Mouse (Mus musculus): Measurements from ENCODE around the gene Shroom3.

The Shroom3 gene

DNA sequence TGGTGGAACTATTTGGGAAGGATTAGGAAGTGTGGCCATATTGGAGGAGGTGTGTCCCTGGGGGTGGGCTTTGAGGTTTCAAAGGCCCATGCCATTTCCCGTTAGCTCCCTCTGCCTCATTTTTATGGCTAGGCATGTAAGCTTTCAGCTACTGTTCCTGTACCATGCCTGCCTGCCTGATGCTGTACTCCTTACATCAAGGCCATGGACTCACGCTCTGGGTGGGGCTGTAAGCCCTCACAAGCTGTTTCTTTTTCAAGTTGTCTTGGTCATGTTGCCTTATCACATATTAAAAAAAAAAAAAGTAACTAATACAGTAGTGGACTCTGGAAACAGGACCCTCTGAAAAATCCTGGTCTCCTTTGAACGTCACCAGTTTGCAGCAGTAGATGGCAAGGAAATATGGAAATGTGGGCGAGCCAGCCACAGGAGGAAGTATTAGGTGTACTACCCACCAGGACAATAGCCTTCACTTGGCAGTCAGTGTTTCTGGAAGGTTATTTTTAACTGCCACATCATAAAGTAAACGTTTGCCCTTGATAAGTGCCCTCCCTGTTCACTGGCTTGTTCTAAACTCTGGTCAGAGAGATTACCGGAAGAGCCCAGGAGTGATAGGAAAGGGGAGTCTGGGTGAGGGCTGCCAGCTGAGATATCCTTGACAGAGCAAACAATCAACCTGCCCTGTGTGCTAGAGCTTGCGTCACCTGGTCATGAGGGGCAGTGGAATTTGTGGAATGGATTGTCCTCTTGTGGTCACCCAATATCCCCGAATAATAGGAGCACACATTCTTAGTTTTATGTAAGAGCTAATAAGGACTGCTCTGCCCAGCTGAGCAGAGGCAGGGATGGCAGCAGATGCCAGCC, 62.4 kb downstream of the Shroom3 start:
- in situ Hi-C loops (cut with MboI, MseI): no loop called here

DNA sequence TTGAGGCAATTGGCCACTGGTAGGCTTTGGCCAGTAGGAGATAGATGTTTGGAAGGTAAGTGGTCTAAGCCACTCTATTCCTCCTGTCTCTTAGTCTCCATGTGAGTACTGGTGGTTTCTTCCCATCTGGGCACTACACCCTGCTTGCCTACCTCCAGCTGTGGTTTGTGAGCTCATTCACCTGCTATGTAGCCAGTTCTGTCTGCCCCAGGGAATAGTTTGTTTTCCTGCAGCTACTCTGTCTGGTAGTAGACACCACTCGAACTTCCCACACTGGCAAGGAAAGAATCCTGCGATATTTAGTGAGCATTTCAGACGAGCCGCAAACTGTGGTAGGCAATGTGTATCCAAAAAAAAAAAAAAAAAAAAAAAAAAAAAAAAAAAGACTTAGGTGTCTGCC, 68.3 kb downstream of the Shroom3 start:
- in situ Hi-C loops (cut with MboI, MseI): no loop called here

DNA sequence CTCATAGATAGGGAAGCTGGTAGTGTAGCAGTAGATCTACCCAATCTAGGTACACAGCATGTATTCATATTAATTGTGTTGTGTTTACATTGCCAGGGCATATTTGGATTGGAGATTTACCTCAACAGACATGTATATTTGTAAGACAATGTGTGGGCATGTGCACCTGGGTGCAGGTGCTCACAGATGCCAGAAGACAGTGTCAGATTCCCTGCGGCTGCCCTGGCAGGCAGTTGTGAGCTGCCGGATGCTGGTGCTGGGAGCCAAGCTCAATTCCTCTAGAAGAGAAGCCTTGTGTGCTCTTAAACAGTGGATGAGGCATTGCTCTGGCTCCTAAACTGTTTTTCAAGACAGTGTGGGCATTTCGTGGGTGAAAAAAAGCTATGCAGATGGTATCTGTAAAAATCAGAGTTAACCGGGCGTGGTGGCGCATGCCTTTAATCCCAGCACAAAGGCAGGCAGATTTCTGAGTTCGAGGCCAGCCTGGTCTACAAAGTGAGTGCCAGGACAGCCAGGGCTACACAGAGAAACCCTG, 72.1 kb downstream of the Shroom3 start:
- in situ Hi-C loops (cut with MboI, MseI): no loop called here

DNA sequence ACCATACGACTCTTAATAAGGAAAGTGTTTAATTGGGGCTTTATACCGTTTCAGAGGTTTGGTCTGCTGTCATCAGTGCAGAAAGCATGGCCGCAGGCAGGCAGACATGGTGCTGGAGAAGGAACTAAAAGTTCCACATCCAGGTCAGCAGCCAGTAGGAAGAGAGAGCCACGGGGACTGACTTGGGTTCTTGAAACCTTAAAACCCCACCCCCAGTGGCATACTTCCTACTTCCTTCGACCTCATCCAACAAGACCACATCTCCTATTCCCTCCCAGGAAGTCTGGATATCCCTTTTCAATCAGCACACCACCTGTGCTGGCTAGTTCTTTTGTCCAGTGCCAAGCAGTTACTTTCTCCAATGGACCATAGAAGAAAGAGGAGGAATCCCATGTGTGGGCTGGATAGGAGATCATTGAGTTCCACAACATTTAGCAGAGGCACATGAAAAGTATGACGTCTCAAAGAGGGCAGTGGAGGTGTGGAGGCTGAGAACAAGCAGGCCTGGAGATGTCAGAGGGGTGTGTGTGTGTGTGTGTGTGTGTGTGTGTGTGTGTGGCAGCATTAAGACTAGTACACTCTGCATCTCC, 76.0 kb downstream of the Shroom3 start:
- in situ Hi-C loops (cut with MboI, MseI): no loop called here

GRCm38 (mm10) chr5:92760542-92760941, 77.3 kb downstream of the Shroom3 start:
- in situ Hi-C loops (cut with MboI, MseI): no loop called here

GRCm38 (mm10) chr5:92761615-92762353, 78.5 kb downstream of the Shroom3 start:
- in situ Hi-C loops (cut with MboI, MseI): no loop called here

- in situ Hi-C loops (cut with MboI, MseI): no loop called here
Measured at GRCm38 (mm10) chr5:92762425-92762824, 79.2 kb downstream of the Shroom3 start.

DNA sequence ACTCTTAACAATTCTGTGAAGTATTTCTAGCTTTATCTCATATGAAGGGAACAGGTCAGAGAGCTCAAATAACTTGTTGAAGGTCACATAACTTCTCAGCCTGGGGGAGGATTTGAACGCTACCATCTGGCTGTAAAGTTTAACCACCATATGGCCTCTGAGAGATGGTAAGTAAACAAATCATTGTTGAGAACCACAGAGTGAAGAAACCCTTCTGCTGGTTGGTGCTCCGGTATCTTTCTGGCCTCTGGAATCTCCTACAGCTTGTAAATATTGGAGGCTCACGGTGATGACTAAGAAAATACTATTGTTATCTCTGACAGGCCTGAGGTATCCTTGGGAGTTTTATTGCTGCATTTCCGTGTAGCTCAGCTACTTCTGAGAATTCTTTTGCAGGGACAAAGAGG, 80.3 kb downstream of the Shroom3 start:
- in situ Hi-C loops (cut with MboI, MseI): no loop called here

- in situ Hi-C loops (cut with MboI, MseI): no loop called here
Measured at GRCm38 (mm10) chr5:92766301-92766700, 83.1 kb downstream of the Shroom3 start.

DNA sequence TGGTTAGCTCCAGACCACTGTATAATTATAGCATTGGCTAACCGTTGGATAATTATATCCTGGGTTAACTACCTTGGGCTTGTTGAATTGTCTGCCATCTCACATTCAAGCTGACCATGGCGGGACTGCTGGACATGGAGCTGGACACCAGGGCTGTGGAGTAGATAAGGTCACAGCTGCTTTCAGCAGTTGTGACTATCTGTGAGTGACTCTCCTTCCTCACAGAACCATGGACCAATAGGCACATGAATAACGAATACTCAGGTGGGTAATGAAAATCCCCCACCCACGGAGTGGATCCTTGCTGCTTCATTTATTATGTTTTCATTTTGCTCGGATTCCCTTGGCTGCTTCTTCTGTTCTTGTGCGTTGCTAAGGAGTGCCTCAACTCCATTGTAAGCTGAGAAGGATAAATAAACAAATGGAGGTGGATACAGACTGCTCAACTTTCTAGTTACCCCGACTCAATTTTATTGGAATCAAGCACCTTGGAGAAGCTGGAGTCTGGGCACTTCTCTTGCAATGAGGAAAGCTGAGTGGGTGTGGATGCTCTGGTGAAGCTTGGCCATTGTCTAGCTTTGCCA, 84.1 kb downstream of the Shroom3 start:
- in situ Hi-C loops (cut with MboI, MseI): no loop called here

DNA sequence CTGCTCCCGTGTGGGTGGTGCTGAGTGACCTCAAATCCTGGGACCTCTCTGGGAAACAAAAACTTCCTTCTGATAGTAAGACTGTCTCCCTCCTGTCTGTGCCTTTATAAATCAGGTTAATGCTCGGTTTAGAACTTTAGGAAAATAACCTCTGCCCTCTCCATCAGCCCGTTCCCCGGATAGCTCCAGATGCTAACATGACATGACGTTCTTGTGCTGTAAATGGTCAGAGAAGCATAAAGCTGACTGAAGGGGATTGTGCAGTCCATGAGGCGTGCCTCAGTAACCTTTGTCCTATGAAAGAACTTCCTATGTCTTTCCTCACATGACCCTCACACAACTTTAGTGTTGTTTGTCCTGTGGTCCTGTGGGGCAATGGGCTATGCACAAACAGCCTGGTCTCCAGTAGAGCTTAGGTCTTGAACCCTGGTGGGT, 84.6 kb downstream of the Shroom3 start:
- in situ Hi-C loops (cut with MboI, MseI): no loop called here

DNA sequence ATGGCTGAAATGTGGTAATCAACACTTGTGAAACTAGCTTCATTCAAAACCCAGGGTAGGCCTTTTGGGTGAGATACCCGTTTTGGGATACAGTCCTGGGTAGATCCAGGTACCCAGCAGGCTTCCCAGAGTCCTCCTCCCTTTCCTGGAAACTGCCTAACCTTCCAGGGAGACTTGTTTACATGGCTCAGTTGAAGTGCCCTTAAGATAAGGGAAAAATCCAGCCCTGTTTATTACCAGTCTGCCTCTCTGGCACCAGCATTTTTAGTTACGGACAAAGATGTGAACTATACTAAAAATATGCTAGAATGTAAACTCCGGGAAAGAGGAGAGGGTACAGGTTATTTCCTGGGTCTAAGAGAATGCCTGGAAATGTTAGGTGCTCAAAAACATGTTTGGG, 90.6 kb downstream of the Shroom3 start:
- in situ Hi-C loops (cut with MboI, MseI): loop anchor here in 1 of 2 experiments (5.0 kb wide), 1 partner anchor 62 kb away; no protein-coding TSS in a partner anchor

- in situ Hi-C loops (cut with MboI, MseI): loop anchor here in 1 of 2 experiments (5.0 kb wide), 1 partner anchor 62 kb away; no protein-coding TSS in a partner anchor
Measured at GRCm38 (mm10) chr5:92774419-92774818, 91.2 kb downstream of the Shroom3 start.

- in situ Hi-C loops (cut with MboI, MseI): loop anchor here in 1 of 2 experiments (5.0 kb wide), 1 partner anchor 63 kb away; no protein-coding TSS in a partner anchor
Measured at GRCm38 (mm10) chr5:92774893-92775292, 91.7 kb downstream of the Shroom3 start.

DNA sequence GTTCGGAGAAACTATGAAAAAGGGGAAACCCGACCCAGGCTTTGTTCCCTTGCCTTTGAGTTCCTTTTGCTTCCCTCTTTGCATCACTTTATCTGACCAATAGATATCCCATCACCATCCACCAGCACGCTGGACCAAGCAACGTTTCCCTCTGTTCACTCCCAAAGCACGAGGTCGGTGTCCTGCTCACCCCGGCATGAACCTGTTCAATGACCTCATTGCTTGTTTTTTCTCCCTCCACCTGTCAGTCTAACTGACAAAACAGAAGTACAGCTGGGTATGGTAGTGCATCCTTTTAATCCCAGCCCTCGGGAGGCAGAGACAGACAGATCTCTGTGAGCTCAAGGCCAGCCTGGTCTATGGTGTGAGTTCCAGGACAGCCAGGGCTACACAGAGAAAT, 95.2 kb downstream of the Shroom3 start:
- in situ Hi-C loops (cut with MboI, MseI): no loop called here

- in situ Hi-C loops (cut with MboI, MseI): no loop called here
Measured at GRCm38 (mm10) chr5:92781082-92781481, 97.8 kb downstream of the Shroom3 start.

- in situ Hi-C loops (cut with MboI, MseI): no loop called here
Measured at GRCm38 (mm10) chr5:92784037-92784860, 101.0 kb downstream of the Shroom3 start.

- in situ Hi-C loops (cut with MboI, MseI): no loop called here
Measured at GRCm38 (mm10) chr5:92785870-92786436, 102.7 kb downstream of the Shroom3 start.

GRCm38 (mm10) chr5:92788990-92789389, 105.8 kb downstream of the Shroom3 start:
- in situ Hi-C loops (cut with MboI, MseI): no loop called here

Data from T-helper 17 cell (primary cell).